Mouse (Mus musculus) heart, embryonic 13.5 days (tissue): ENCODE data around the gene Tex19.1. TPM values are rescaled to one million over a fixed set of nuclear protein-coding genes. Genes with fewer than 3 reads are reported as not detected.

Experiments used
- ATAC-seq: fragments of 200-750 bp; cut with Nextera tagmentation; 2 replicates; pipeline ENCODE4 v1.8.0; 2017; ENCODE audit warnings: moderate TSS enrichment; ENCODE audit not compliant: insufficient number of reproducible peaks, low FRiP score, low TSS enrichment; ENCODE audit errors: extremely low read depth
- H3K27ac ChIP-seq: fragments of 300-500 bp; sonication (generic); replicated peaks from 2 replicates; pipeline ENCODE4 v1.5.1; 2015; ENCODE audit warnings: moderate library complexity, mild to moderate bottlenecking, inconsistent platforms
- H3K27me3 ChIP-seq: fragments of 300-500 bp; sonication (generic); replicated peaks from 2 replicates; pipeline ENCODE4 v1.6.1; 2015; ENCODE audit warnings: mild to moderate bottlenecking, inconsistent platforms
- H3K36me3 ChIP-seq: fragments of 300-500 bp; sonication (generic); 2 replicates; pipeline ENCODE4 v1.6.1; 2015; ENCODE audit warnings: mild to moderate bottlenecking, inconsistent platforms
- H3K4me1 ChIP-seq: fragments of 300-500 bp; sonication (generic); 2 replicates; pipeline ENCODE4 v1.6.1; 2015; ENCODE audit warnings: inconsistent platforms
- H3K4me2 ChIP-seq: fragments of 300-500 bp; sonication (generic); 2 replicates; pipeline ENCODE4 v1.6.1; 2015; ENCODE audit warnings: inconsistent platforms, mild to moderate bottlenecking, moderate library complexity
- H3K4me3 ChIP-seq: fragments of 300-500 bp; sonication (generic); 2 replicates; pipeline ENCODE4 v1.5.1; 2015; ENCODE audit warnings: moderate library complexity, mild to moderate bottlenecking, inconsistent platforms
- H3K9ac ChIP-seq: fragments of 300-500 bp; sonication (generic); 2 replicates; pipeline ENCODE4 v1.6.1; 2015; ENCODE audit warnings: inconsistent platforms, mild to moderate bottlenecking, moderate library complexity
- H3K9me3 ChIP-seq: fragments of 300-500 bp; sonication (generic); 2 replicates; pipeline ENCODE4 v1.6.1; 2016; ENCODE audit warnings: inconsistent platforms
- WGBS: fragments of 180-500 bp; shearing (Covaris S2); methylation state at CpG from one replicate; pipeline ENCODE4 v1.1.7; 2015; ENCODE audit warnings: mixed read lengths; 5-methylcytosine and 5-hydroxymethylcytosine counted together
- polyA plus RNA-seq: library from polyadenylated mRNA; unstranded; fragments of >200 nt; fragmentation: Nextera tagmentation; extraction: Ambion mirVana; gene quantifications from 2 replicates; pipeline ENCODE4 v1.2.1, GENCODE M21; 2015

Tex19.1 gene
- polyA plus RNA-seq, 1 experiment from 2014 or later, result not detected

- WGBS, result 56% methylated on average over 2 of the region's 2 CpGs
- no peak for ATAC-seq
- Histone ChIP-seq H3K9ac (no peak overlapping the region), H3K36me3 (peaks cover 22% of the 10 kb centered on the region), H3K27ac (no peak overlapping the region), H3K4me1 (no peaks in the 10 kb centered on the region), H3K9me3 (no peaks in the 10 kb centered on the region), H3K27me3 (no peaks in the 10 kb centered on the region), H3K4me3 (no peak overlapping the region), H3K4me2 (no peak overlapping the region)
Measured at GRCm38 (mm10) chr11:121192742-121193141, 46.8 kb downstream of the Tex19.1 start.

GRCm38 (mm10) chr11:121193415-121193814 is 47.5 kb downstream of the Tex19.1 start:
- H3K9ac ChIP-seq, result no peak overlapping the region
- H3K9me3 ChIP-seq, result no peaks in the 10 kb centered on the region
- no peak overlapping the region for H3K27ac ChIP-seq
- no peaks in the 10 kb centered on the region for H3K4me1 ChIP-seq
- no peaks in the 10 kb centered on the region for H3K27me3 ChIP-seq
- H3K4me2 ChIP-seq, result no peak overlapping the region
- peaks cover 20% of the 10 kb centered on the region; the same call in 1 of the 2 replicates for H3K36me3 ChIP-seq
- no peak overlapping the region for H3K4me3 ChIP-seq
- no peak for ATAC-seq
- WGBS, result 83% methylated on average over 3 of the region's 3 CpGs

Other genes with a start within 250 kb of the Tex19.1 start
- gene Ccdc57, start 213.3 kb upstream of the Tex19.1 start, polyA plus RNA-seq, result 3.1 and 3.7 TPM in 2 replicates
- 224 and 258 TPM in 2 replicates for gene Slc16a3, start 197.7 kb upstream of the Tex19.1 start, polyA plus RNA-seq
- gene Csnk1d, start 154.8 kb upstream of the Tex19.1 start, polyA plus RNA-seq, result 71.4 and 71.5 TPM in 2 replicates
- gene Cd7, start 106.7 kb upstream of the Tex19.1 start, polyA plus RNA-seq, result 0.22 and 0.29 TPM in 2 replicates
- gene Sectm1b, start 82.6 kb upstream of the Tex19.1 start, polyA plus RNA-seq, result not detected in 2 replicates
- 0.11 TPM in 1 of 2 replicates, not detected in the other for gene Sectm1a, start 64.9 kb upstream of the Tex19.1 start, polyA plus RNA-seq
- not detected in 2 replicates for gene Tex19.2, start 27.5 kb upstream of the Tex19.1 start, polyA plus RNA-seq
- gene Uts2r, start 14.1 kb downstream of the Tex19.1 start, polyA plus RNA-seq, result not detected in 2 replicates
- 7.6 and 8.4 TPM in 2 replicates for gene Hexdc, start 58.3 kb downstream of the Tex19.1 start, polyA plus RNA-seq
- gene Ogfod3, start 58.6 kb downstream of the Tex19.1 start, polyA plus RNA-seq, result 28.4 and 34.6 TPM in 2 replicates
- gene Cybc1, start 83.2 kb downstream of the Tex19.1 start, polyA plus RNA-seq, result 21.5 and 21.6 TPM in 2 replicates
- gene Narf, start 91.1 kb downstream of the Tex19.1 start, polyA plus RNA-seq, result 46.1 and 52.9 TPM in 2 replicates
- 5.0 and 5.1 TPM in 2 replicates for gene Foxk2, start 113.8 kb downstream of the Tex19.1 start, polyA plus RNA-seq
- gene Wdr45b, start 208.3 kb downstream of the Tex19.1 start, polyA plus RNA-seq, result 70.9 and 72.7 TPM in 2 replicates
- gene Rab40b, start 242.1 kb downstream of the Tex19.1 start, polyA plus RNA-seq, result 4.6 and 5.0 TPM in 2 replicates